Mouse (Mus musculus): Measurements from ENCODE around the gene Zbtb49. TPM values are rescaled to one million over a fixed set of nuclear protein-coding genes. Genes with fewer than 3 reads are reported as not detected.

The Zbtb49 gene
- polyA plus RNA-seq, 1 experiment from 2014 or later, result 26.8 TPM

DNA sequence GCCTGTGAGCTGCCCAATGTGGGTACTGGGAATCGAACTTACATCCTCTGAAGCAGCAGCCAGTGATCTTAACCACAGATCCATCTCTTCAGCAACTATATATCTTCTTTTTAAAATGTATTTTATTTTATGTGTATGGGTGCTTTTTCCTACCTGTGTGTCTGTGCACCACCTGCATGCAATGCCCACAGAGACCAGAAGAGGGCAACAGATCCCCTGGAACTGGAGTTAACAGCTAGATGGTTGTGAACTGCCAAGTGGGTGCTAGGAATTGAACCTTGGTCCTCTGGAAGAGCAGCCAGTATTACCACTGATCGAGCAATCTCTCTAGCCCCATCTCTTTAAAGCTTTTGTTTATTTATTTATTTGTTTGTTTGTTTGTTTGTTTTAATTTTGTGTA, 16.4 kb upstream of the Zbtb49 start:
- peaks cover 41% of the 10 kb centered on the region for H3K36me3 ChIP-seq
- ATAC-seq (ENCODE audit: low FRiP score, low read depth), result no peak
- no peak overlapping the region for H3K4me2 ChIP-seq (replicated peaks)
- H3K4me3 ChIP-seq, result no peak overlapping the region
- H3K27ac ChIP-seq (replicated peaks), result no peak overlapping the region
- WGBS, result 96% methylated on average over 2 of the region's 2 CpGs
- peaks cover 30% of the 10 kb centered on the region for H3K27me3 ChIP-seq
- H3K9ac ChIP-seq (replicated peaks), result no peak overlapping the region
- peaks cover 7% of the 10 kb centered on the region; the same call in 1 of the 2 replicates for H3K4me1 ChIP-seq
- H3K9me3 ChIP-seq, result 0 out of 2 replicates have a peak, but pooled peaks cover 3% of the 10 kb centered on the region

DNA sequence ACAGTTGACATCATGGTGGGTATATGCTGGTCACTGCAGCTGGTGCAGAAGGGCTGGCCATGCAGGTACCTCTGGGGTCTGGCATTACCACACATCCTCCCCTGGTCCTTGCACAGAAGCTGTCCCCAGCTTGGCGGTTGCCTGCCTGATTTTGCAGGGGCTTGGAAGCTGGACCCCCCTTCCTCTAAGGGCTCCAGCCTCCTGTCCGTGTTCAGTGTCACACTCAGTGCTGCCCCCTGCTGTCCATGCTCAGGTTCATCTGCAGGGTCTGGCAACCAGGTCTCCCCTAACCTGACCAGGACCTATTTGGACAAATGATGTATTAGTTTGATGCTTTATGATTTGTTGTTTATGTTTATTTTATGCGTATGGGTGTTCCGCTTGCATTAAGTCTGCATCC, 15.2 kb upstream of the Zbtb49 start:
- H3K27me3 ChIP-seq, result peaks cover 30% of the 10 kb centered on the region
- no peaks in the 10 kb centered on the region for H3K4me1 ChIP-seq
- H3K4me3 ChIP-seq, result no peak overlapping the region
- H3K9me3 ChIP-seq, result 0 out of 2 replicates have a peak, but pooled peaks cover 3% of the 10 kb centered on the region
- WGBS, result 71% methylated on average over 4 of the region's 4 CpGs
- no peak overlapping the region for H3K9ac ChIP-seq (replicated peaks)
- no peak overlapping the region for H3K27ac ChIP-seq (replicated peaks)
- H3K36me3 ChIP-seq, result peaks cover 53% of the 10 kb centered on the region
- ATAC-seq (ENCODE audit: low FRiP score, low read depth), result no peak
- no peak overlapping the region for H3K4me2 ChIP-seq (replicated peaks)

DNA sequence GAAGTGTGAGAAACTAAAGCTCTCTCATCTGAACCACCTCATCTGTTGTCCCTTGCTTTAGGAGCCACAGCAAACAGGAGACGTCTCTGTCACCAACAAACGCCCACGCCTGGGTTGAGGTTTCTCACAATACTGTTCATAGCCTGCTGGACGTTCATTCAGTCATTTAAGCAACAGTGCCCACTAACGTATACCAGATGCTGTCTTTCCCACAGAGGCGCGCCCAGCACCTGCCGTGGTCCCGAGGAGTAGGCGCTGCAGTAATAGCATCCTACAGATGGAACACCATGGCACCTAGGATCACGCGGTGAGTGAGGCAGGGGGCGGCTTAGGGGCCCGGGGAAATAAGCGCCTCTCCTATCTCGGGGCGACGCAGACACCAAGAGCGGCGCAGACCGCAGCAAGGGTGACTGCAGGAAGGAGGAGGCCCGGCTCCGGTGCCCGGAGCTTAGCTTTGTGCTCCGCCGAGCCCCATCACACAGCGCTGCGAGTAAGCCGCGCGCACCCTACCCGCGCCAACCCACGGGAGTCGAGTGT, 418 bp downstream of the Zbtb49 start:
- Histone ChIP-seq H3K27me3 (no peaks in the 10 kb centered on the region), H3K4me2 (replicated peaks) (peak overlapping the region; percentile 89), H3K9ac (replicated peaks) (peak overlapping the region; percentile 89), H3K4me1 (peaks cover 22% of the 10 kb centered on the region), H3K36me3 (peaks cover 38% of the 10 kb centered on the region), H3K4me3 (peak overlapping the region; percentile 77), H3K9me3 (no peaks in the 10 kb centered on the region), H3K27ac (replicated peaks) (peak overlapping the region; percentile 71)
- 1% methylated on average over 35 of the region's 35 CpGs for WGBS
- ATAC-seq (ENCODE audit: low FRiP score, low read depth), result peak; percentile 88

DNA sequence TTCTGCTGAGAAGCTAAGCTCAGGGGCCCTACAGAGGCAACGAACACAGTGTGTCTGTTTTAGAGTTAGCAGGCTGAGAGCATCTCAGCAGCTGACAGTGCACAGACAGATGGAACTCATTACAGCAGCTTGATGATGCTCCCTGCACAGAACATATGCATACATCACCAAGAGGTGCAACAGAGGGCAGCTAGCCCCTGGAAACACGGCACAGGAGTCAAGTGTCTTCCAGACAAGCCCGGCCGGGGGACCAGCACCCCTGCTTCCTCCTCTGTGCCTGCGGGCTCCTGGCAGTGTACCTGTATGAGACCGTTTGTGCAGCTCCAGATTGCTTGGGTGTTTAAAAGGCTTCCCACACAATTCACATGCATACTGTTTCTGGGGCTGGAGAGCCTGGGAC, 7.2 kb downstream of the Zbtb49 start:
- H3K36me3 ChIP-seq, result peaks cover 80% of the 10 kb centered on the region
- WGBS, result 90% methylated on average over 6 of the region's 6 CpGs
- ATAC-seq (ENCODE audit: low FRiP score, low read depth), result no peak

DNA sequence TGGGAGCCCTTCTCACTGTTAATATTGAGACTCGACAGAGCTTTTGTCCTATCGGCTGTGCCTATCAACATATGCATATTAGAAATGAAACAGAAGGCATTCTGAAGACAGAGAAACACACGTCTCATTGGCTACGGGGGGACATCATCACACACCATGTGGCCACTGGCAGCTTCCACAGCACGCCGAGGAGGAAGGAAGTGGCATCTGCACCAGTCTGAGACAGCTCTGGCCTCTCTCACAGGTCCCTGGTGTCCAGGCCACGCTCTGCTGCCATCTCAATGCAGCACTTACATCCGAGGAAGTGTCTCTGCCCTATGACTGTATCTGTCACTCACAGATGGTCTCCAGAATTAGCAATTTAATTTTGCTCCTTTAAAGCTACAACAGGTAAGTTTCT, 8.6 kb downstream of the Zbtb49 start:
- no peak overlapping the region for H3K4me2 ChIP-seq (replicated peaks)
- ATAC-seq (ENCODE audit: low FRiP score, low read depth), result no peak
- H3K4me1 ChIP-seq, result no peaks in the 10 kb centered on the region
- no peaks in the 10 kb centered on the region for H3K27me3 ChIP-seq
- no peak overlapping the region for H3K27ac ChIP-seq (replicated peaks)
- no peaks in the 10 kb centered on the region for H3K9me3 ChIP-seq
- WGBS, result 89% methylated on average over 8 of the region's 8 CpGs
- no peak overlapping the region for H3K4me3 ChIP-seq
- H3K36me3 ChIP-seq, result peaks cover 74% of the 10 kb centered on the region
- no peak overlapping the region for H3K9ac ChIP-seq (replicated peaks)

More for the DNA sequence above, 7.2 kb downstream of the Zbtb49 start:
- Histone ChIP-seq H3K9me3 (no peaks in the 10 kb centered on the region), H3K9ac (replicated peaks) (no peak overlapping the region; the same call in 1 of the 2 replicates), H3K4me1 (no peaks in the 10 kb centered on the region), H3K4me3 (no peak overlapping the region), H3K4me2 (replicated peaks) (no peak overlapping the region), H3K27ac (replicated peaks) (no peak overlapping the region), H3K27me3 (no peaks in the 10 kb centered on the region)

DNA sequence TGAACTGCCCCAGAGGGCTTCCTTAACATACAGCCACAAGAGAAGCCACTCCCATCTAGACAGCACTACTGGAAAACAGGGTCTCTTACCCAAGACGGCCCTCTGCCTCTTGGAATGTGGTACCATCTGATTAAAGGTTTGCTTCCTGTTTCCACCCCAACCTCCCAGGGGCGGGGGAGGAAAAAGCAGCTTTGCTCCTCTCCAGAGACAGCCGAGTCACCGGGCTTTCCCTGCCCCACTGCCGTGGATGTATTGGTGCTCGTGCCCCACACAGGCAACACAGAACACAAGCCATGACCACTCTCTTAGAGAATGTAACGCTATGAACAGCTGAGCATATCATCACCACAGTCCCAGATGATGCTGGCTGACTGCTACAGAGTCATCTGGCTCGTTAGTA, 11.3 kb downstream of the Zbtb49 start:
- Histone ChIP-seq H3K4me2 (replicated peaks) (no peak overlapping the region), H3K4me1 (no peaks in the 10 kb centered on the region), H3K27me3 (no peaks in the 10 kb centered on the region), H3K4me3 (no peak overlapping the region), H3K9me3 (no peaks in the 10 kb centered on the region), H3K36me3 (peaks cover 65% of the 10 kb centered on the region), H3K9ac (replicated peaks) (no peak overlapping the region), H3K27ac (replicated peaks) (no peak overlapping the region)
- WGBS, result 79% methylated on average over 8 of the region's 8 CpGs
- ATAC-seq (ENCODE audit: low FRiP score, low read depth), result no peak

DNA sequence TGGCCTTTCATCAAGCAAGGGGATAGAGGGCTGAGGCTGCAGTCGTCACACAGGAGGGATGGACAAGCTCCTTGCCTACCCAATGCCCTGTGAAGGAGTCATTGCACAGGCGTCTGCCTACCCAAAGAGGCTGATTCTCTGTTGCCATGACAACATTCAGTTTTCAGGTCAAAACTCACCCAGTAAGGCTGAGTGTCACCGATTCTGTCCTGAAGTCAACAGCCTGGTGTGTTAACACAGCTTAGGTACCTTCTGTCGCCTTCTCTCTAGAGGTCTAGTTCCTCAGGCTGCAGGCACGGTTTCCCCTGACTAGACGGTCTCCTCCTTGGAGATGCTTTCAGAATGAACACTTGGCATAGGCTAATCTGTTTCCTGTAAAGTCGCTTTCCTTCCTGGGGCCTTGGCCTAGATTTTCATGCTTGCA, 14.9 kb downstream of the Zbtb49 start:
- H3K9me3 ChIP-seq, result no peaks in the 10 kb centered on the region

DNA sequence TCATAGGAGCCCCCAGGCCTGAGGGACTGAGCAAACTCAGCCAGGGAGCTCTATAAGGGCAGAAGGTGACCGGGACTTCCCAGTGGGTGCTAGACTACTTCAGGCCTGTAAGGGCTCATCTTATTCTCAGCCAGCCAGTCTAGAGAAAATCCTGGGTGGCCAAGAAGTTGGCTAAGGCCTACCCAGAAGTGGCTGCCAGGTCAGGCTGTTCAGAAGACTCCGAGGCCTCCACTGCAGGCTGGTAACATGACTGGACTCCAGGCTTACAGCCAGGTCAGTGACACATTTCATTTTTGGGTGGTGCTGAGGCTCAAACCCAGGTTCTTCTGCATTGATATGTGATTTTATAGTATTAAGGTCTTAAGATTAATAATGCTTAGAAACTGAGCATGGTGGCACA, 20.6 kb downstream of the Zbtb49 start:
- Histone ChIP-seq H3K4me1 (peaks cover 8% of the 10 kb centered on the region), H3K9me3 (no peaks in the 10 kb centered on the region), H3K9ac (replicated peaks) (no peak overlapping the region), H3K4me2 (replicated peaks) (no peak overlapping the region), H3K27me3 (peaks cover 20% of the 10 kb centered on the region), H3K4me3 (no peak overlapping the region), H3K36me3 (peaks cover 56% of the 10 kb centered on the region), H3K27ac (replicated peaks) (no peak overlapping the region)
- ATAC-seq (ENCODE audit: low FRiP score, low read depth), result no peak
- 95% methylated on average over 2 of the region's 2 CpGs for WGBS

More for the DNA sequence above, 14.9 kb downstream of the Zbtb49 start:
- Histone ChIP-seq H3K4me1 (no peaks in the 10 kb centered on the region), H3K27ac (replicated peaks) (no peak overlapping the region), H3K27me3 (no peaks in the 10 kb centered on the region), H3K36me3 (peaks cover 66% of the 10 kb centered on the region), H3K4me2 (replicated peaks) (no peak overlapping the region), H3K9ac (replicated peaks) (no peak overlapping the region), H3K4me3 (no peak overlapping the region)
- 89% methylated on average over 7 of the region's 7 CpGs for WGBS
- no peak for ATAC-seq (ENCODE audit: low FRiP score, low read depth)

DNA sequence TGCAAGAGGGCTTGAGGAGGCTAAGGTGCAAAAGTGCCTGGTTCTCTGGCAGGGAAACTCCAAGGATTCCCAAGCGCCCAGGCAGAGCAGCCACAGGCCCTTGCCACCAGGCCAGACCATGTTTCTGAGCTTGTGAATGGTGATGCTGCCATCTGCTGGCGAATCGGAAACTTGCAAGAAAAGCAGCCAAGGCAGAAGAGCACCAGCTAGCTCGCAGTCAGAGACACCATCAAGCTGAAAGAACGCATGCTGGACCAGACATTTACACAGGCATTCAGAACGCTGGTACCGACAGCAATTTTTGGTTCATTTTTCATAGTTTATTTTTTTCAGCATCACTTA, 22.8 kb downstream of the Zbtb49 start:
- Histone ChIP-seq H3K27ac (replicated peaks) (no peak overlapping the region), H3K9ac (replicated peaks) (no peak overlapping the region), H3K4me3 (no peak overlapping the region), H3K9me3 (no peaks in the 10 kb centered on the region), H3K36me3 (peaks cover 34% of the 10 kb centered on the region), H3K27me3 (peaks cover 38% of the 10 kb centered on the region), H3K4me2 (replicated peaks) (no peak overlapping the region), H3K4me1 (peaks cover 12% of the 10 kb centered on the region)
- peak; percentile 45; the same call in 1 of the 2 replicates for ATAC-seq (ENCODE audit: low FRiP score, low read depth)
- 21% methylated on average over 7 of the region's 7 CpGs for WGBS

DNA sequence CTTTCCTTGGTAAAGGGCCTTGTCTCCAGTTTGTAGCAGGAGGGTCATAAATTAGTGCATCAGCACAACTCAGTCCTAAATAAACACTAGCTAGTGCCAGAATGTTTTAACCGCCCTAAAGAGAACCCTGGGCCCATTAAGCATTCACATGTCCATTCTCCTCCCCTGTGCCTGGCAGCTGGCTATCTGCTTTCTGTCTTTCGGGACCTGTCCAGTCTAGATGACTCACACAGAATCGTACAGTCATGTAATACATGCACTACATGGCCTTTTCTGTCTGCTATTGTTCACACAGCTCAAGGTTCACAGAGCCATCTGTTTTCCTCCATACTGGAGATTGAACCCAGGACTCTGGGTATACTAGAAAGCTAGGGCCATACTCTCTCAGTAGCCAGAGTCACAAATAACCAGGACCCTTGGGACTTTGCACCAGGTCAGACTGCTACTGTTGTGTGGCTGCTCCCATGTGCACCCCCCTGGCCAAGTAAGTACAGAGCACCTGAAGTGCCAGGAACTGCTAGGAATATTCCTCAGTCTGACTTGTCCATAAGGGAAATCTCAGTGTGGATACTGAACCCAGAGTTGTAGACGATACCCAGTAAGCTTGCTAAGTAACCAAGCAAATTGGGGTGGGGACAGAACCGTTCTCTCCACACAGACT, 23.3 kb downstream of the Zbtb49 start:
- peaks cover 12% of the 10 kb centered on the region for H3K4me1 ChIP-seq
- no peaks in the 10 kb centered on the region for H3K9me3 ChIP-seq
- H3K4me2 ChIP-seq (replicated peaks), result no peak overlapping the region
- H3K27me3 ChIP-seq, result peaks cover 41% of the 10 kb centered on the region
- peaks cover 29% of the 10 kb centered on the region for H3K36me3 ChIP-seq
- no peak overlapping the region for H3K27ac ChIP-seq (replicated peaks)
- 74% methylated on average over 5 of the region's 5 CpGs for WGBS
- no peak overlapping the region for H3K9ac ChIP-seq (replicated peaks)
- H3K4me3 ChIP-seq, result no peak overlapping the region
- peak; percentile 61; the same call in 1 of the 2 replicates for ATAC-seq (ENCODE audit: low FRiP score, low read depth)

DNA sequence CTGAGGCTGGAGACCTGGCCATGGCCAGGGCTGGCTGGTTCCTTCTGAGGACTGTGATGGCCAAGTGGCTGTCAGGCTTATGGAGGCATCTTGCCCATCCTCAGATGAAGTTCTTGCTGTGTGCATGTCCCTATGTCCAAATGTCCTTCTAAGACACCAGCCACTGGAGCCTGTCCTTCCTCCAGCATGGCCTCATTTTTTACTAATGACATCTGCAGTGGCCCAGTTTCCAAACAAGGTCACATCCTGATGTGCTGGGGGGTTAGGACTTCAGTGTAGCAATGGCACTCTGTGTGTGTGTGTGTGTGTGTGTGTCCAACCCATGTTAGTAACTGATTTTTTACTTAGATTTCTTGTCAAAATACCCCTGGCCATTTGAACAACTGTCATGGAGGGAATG, 24.3 kb downstream of the Zbtb49 start:
- Histone ChIP-seq H3K4me3 (no peak overlapping the region), H3K9ac (replicated peaks) (no peak overlapping the region), H3K4me1 (peaks cover 12% of the 10 kb centered on the region), H3K36me3 (peaks cover 19% of the 10 kb centered on the region), H3K4me2 (replicated peaks) (no peak overlapping the region), H3K27ac (replicated peaks) (no peak overlapping the region), H3K9me3 (no peaks in the 10 kb centered on the region), H3K27me3 (peaks cover 41% of the 10 kb centered on the region)
- ATAC-seq (ENCODE audit: low FRiP score, low read depth), result no peak

DNA sequence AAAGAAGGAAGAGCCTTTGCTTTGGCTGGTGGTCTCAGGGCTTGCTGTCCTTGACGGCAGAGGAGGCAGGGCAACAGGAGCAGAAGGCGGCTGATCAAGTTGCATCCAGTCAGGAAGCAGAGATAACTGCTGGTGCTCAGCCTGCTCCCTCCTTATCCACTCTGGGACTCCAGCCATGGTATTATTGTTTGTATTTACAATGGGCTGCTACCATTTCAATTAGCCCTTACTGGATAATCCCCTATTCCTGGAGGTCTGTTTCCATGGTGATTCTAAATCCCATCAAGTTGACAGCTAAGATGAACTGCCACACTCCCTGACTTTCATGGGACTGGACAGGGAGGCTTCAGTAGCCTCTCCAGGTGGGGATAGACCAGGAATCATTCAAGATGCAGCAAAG, 25.3 kb downstream of the Zbtb49 start:
- Histone ChIP-seq H3K9ac (replicated peaks) (no peak overlapping the region), H3K9me3 (no peaks in the 10 kb centered on the region), H3K36me3 (peaks cover 11% of the 10 kb centered on the region; the same call in 1 of the 2 replicates), H3K4me3 (no peak overlapping the region), H3K4me1 (peaks cover 12% of the 10 kb centered on the region), H3K4me2 (replicated peaks) (no peak overlapping the region), H3K27ac (replicated peaks) (no peak overlapping the region), H3K27me3 (peaks cover 47% of the 10 kb centered on the region)
- WGBS, result 8% methylated on average over 2 of the region's 2 CpGs
- peak; percentile 57; the same call in 1 of the 2 replicates for ATAC-seq (ENCODE audit: low FRiP score, low read depth)
